Mouse (Mus musculus) splenic B cell, adult 2 months (primary cell): ENCODE results near the gene Lrguk.
A peak's percentile ranks its signal among the peaks of the same experiment; 100 is the strongest.

Source experiments
- DNase-seq: peaks from one replicate; pipeline ENCODE4 v3.0.0-alpha.2; 2011; ENCODE audit warnings: low read depth, low spot score
- H3K27me3 ChIP-seq: 2 replicates; pipeline ENCODE4 v1.6.1; 2012; ENCODE audit warnings: mild to moderate bottlenecking, low read length, moderate library complexity, mixed read lengths; ENCODE audit not compliant: control insufficient read depth, poor library complexity, insufficient read depth, severe bottlenecking
- H3K36me3 ChIP-seq: 2 replicates; pipeline ENCODE4 v1.6.1; 2012; ENCODE audit warnings: mild to moderate bottlenecking, low read length, moderate library complexity, mixed read lengths; ENCODE audit not compliant: control insufficient read depth, poor library complexity, insufficient read depth, severe bottlenecking

Gene Lrguk

DNA sequence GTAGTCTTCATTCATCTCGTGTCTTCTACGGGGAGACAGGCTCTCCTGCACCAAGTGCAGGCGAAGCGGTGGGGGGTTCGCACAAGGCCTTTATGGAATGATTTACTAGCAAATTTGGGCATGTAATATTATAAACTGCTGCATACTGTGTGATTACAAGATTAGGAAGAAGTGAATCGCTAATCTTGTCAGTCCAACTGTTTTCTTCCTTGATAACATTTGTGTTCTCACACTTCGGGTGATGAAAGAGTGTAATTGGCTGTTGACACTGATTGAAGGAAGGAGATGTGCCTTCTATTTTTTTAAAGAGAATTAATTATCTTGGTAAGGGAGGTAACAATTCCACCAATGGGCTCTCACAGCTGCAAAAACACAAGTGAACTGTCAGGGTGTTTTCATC, 119.4 kb downstream of the Lrguk start:
- no peak for DNase-seq
- H3K27me3 ChIP-seq, result no peaks in the 10 kb centered on the region
- no peaks in the 10 kb centered on the region for H3K36me3 ChIP-seq

DNA sequence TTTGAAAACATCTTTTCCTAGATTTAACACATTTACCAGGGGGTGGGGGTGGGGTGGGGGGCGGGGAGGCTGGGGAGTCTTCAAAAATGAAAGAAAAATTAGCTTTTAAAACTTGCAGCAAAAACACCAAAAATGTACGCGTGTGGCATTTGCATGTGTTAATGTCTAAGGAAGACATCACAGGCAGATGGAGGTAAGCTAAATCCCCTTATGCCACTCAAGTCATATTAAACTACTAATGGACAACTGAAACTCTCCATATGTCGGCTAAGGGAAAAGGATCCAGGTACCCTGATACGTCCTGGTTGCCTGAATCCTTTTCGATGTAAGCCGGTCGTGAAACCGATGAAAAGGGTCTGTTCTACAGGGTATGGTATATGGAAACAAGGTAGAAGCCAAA, 119.8 kb downstream of the Lrguk start:
- H3K36me3 ChIP-seq, result no peaks in the 10 kb centered on the region
- no peaks in the 10 kb centered on the region for H3K27me3 ChIP-seq

DNA sequence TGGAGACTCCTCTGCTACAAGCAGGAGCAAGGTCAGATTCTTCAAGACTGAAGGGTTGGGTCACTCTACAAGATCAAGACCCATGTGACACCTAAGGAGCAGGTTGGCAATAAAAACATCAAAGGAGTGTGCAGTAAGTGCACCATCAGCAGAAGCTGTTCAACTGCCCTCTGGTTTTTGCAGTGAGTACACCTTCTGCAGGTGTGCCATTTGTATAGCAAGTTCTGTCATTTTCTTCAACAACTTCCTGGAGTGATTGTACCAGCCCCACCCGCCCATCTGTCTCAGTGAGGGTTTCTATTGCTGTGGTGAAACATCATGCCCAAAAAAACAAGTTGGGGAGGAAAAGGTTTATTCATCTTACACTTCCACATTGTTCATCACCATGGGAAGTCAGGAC, 120.6 kb downstream of the Lrguk start:
- DNase-seq, result no peak
- Histone ChIP-seq H3K36me3 (no peaks in the 10 kb centered on the region), H3K27me3 (no peaks in the 10 kb centered on the region)

More for the DNA sequence above, 119.8 kb downstream of the Lrguk start:
- no peak for DNase-seq

DNA sequence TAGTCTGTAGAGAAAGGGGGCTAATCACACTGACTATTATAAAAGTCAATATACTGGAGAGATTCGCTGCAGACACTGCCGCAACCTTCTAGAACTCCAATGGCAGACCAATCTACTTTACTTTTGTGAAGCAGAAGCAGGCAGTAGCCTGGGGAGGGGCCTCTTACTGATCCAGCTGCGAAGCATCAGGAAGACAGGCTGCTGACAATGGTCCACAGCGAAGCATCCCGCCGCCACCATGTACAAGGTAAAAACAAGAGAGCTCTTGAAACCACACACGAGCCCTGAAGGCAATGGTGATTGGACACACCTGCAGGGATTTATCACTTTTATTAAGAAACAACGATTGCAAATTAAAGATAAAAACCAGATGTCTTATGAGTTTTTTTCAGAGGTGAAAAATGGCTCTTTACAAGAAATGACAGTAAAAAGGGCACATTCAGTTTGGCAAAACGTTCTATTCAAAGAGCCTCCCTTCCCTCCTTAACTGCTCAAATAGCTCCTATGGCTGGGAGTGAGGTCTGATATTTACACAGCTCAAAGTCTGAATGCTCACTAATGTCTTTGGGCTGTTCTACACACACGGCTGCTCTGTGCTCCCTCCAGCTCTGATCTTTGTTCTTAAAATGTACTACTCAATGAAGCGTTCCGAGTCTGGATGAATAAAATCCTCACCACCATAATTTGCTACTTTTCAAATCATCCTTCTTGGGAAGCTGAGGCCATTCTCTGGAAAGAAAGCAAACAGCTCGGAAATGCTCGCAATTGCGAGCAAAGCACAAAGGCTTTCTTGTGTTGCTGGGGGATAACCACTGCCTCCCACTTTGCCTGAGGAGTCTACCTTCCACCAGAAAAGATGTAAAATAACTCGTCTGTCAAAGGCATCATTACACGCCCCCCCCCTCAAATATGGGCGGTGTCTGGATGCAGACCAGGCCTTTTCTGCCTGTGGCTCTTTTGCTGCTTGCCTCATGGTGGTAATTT, 124.1 kb downstream of the Lrguk start:
- Histone ChIP-seq H3K27me3 (no peaks in the 10 kb centered on the region), H3K36me3 (no peaks in the 10 kb centered on the region; the same call in none of the 2 replicates)
- no peak for DNase-seq

DNA sequence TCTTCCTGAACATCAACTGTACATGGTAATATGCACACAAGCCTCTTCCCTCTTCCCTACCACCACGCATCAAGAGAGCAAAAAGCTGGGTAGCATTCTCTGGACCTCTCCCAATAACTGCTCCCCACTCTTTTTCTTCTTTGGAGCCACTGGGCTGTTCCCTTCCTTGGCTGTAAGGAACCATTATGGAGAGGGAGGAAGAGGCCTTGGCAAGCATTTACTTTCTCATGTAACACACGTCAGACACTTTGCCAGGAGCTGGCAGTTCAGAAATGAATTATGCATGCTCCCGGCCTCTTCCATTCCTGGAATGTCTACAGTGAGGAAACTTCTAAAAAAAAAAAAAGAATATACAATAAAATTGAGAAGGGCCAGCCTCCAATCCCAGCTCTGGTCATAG, 125.0 kb downstream of the Lrguk start:
- H3K27me3 ChIP-seq, result no peaks in the 10 kb centered on the region
- no peaks in the 10 kb centered on the region; the same call in none of the 2 replicates for H3K36me3 ChIP-seq
- no peak for DNase-seq

DNA sequence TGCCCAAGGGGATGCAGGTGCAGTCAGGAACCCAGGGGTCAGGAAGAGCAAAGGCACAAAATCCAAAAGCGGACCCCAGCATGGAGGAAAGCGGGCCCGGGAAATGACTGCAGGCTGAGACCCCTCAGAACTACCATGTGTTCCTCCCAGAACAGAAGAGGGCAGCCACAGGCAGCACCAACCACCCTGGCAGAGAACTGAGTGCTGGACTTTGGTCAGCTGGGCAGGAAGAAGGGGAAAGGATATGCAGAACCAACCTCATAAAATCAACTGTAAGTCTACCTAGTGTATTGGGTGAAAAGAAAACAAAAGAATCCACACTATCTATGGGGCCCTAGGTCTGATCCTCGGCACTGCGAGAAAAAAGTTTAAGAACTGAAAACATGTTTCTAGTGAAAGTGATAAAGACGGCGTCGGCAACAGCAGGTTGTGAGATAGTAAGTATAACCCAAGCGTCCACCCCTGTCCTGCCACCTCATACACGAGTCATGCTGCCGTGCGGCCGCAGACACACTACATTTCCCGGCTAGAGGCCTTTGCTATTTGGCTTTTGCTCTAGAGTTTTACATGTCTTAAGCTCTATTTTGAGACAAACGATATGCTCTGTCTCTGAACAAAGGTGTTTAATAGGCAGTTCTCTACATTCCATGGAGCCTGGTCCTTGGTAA, 126.0 kb downstream of the Lrguk start:
- H3K36me3 ChIP-seq, result no peaks in the 10 kb centered on the region; the same call in none of the 2 replicates
- DNase-seq, result no peak
- no peaks in the 10 kb centered on the region for H3K27me3 ChIP-seq

DNA sequence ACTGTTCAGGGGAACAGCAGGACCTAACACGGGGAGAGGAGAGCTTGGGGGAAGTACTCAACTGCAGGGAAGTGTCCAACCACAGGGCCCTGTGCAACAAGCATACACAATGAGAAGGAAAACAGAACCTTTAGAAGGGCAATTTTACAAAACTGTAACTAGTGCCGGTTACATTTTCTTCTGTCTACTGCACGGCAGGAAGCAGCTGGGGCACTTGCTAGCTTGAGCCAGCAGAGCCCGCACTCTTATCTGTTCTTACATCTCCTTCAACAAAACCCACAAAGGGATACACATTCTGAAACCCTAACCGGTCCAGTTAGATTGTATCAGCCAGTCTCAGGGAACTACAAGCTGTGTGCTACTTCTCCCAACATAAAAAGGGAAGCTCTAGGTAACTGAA, 126.8 kb downstream of the Lrguk start:
- H3K27me3 ChIP-seq, result no peaks in the 10 kb centered on the region
- peaks cover 2% of the 10 kb centered on the region for H3K36me3 ChIP-seq
- DNase-seq, result peak; percentile 46

DNA sequence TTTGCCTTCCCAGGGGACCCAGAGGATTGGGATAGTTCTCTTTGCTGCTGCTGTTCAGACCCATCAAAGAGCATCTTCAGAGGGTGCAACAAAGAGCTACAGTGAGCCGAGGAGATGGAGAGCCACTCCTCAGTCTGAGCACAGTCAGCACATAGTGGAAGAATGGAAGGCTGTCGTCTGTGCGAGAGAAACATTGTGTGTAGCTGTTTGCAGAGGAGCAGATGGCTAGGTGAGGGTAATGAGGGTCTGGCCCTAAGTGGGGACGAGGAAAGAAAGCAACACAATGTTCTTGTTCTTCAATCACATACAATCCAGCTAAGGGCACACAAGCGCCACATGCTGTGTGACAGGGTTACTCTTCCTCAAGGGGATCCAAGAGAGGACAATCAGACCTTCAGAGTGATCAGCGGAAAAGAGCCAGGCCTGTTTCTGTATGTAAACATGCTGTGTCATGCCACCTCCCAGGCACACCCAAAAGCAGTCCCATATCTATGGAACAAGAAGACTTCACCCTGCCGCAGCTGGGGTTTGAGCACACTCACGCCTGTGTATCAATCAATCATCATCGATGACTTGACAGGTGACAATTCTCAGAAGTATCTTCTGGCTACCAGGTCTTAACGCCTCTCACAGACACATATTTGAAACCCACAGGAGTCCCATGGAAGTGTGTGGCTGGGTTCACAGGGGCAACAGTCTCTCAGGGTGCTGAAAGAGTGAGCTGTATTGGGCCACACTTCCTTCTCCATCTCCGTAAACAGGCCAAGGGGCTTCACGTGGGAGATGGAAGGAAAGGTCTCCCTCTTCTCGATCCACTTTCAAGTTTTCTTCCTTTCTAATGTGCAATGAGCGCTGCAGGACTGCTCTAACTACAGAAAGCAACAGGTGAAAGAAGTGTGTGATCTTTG, 127.8 kb downstream of the Lrguk start:
- peaks cover 7% of the 10 kb centered on the region for H3K36me3 ChIP-seq

DNA sequence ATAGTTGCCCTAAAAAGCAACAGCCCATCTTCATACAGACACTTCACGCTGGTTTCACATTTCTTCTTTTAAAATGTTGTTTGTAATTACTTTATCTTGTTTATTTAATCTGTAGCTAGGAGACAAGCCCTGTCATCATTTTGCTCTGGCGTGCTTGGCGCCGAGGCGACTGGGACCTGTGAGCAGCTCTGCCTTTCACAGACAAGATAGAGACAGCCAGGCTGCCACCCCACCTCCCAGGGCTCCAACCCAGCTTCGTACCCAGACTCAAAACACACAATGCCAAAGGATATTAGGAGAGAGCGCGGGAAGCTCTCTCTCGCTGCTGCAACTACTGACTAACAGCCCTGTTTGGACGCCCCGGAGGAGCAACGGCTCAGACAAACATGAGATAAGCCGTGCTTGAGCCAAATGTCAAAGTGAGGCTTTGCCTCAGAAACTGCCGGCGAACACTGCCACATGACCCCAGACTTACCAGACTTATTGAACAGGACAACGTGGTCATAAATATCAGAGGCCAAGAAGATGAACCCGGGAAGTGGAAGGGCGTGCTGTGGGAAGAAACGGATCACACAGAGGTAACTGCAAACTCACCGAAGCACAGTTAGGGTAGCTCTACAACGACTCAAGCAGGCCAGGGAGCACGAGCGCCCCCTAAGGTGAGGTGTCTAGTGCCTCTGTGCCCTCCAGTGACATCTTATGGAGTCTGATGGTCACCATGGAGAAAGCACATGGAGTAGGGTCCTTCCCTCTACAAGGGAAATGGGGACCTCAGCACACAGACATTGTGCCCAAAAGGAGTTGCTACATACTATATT, 131.0 kb downstream of the Lrguk start:
- Histone ChIP-seq H3K36me3 (peaks cover 7% of the 10 kb centered on the region), H3K27me3 (no peaks in the 10 kb centered on the region)
- no peak for DNase-seq

More for the DNA sequence above, 127.8 kb downstream of the Lrguk start:
- H3K27me3 ChIP-seq, result no peaks in the 10 kb centered on the region
- no peak for DNase-seq

DNA sequence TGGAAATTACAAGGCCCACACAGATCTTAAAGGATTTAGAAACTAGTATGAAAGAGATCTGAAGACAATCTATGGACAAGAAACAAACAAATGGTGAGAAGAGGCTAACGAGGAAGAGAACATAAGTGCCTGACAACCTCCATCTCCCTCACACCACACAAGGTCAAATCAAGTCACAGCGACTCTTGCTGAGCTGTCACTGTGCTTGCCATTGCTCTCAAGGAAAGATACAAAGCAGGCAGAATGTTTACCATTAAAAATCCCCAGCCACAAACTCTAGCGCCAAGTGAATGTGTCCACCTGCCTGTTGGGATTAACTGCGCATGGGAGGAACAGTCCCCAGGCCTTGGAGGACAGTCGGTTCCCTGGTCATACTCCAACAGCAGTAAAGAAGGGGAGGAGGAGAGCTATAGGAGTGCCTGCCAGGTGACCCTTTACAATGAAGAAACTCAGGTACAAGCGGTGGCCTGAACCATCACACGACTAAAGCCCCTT, 131.6 kb downstream of the Lrguk start:
- no peaks in the 10 kb centered on the region for H3K27me3 ChIP-seq
- peaks cover 7% of the 10 kb centered on the region for H3K36me3 ChIP-seq

DNA sequence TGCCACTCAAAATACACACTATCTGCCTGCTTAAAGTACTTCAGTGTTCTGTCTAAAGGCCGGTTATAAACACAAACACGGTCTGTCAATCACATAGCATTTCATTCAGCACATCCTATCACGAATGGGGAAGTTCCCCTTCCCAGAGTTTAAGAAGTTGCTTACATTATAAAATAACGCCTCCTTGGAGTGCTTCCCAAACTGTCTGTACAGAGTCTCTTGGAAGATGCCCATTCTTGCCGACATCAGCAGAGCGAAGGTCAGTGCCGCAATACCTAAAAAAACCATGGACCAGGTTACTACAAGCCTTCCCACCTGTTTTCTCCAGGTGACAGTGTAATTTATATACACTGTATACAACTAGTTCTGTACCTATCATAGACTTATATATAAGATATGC, 132.3 kb downstream of the Lrguk start:
- no peak for DNase-seq
- no peaks in the 10 kb centered on the region for H3K27me3 ChIP-seq

More for the DNA sequence above, 131.6 kb downstream of the Lrguk start:
- DNase-seq, result no peak

DNA sequence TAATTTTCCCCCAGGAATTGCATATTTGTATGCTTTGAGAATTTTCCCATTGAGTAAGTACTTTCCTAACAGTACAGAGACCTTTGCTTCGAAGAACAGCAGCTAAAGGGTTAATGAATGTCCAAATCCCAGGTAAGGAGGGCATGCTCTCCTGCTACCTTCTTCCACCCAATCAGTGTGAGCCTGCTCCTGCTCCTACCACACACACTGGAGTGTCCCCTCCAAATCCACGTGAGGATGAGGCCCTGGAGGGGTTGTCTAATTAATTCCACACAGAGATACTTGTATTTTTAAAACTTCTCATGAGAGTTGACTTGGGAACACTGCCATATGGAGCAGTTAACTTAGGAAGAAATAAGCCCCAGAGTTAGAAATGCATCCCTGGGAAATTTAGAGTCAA, 133.4 kb downstream of the Lrguk start:
- no peak for DNase-seq
- Histone ChIP-seq H3K27me3 (no peaks in the 10 kb centered on the region), H3K36me3 (peaks cover 14% of the 10 kb centered on the region)

More for the DNA sequence above, 132.3 kb downstream of the Lrguk start:
- peaks cover 7% of the 10 kb centered on the region for H3K36me3 ChIP-seq

DNA sequence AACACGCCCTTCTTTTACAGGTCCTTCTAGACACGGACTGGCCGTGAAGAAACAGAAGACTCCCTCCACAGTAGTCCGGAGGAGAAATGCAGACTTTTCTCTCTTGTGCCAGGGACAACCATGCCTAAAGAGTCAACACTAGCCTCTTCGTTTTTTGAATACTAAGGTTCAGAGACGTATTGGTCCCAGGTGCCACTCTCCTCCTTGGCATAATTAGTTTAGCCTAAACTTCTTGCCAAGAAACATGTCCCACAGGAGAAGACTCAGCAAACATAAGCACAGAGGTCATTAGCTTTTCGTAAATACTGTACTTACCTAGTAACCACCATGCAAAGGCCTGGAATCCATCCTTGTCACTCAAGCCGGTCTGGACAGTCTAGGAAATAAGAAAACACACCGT, 133.8 kb downstream of the Lrguk start:
- no peak for DNase-seq
- H3K36me3 ChIP-seq, result peaks cover 14% of the 10 kb centered on the region

More for the DNA sequence above, 133.8 kb downstream of the Lrguk start:
- H3K27me3 ChIP-seq, result no peaks in the 10 kb centered on the region
